Mouse (Mus musculus): Measurements from ENCODE around the gene Stk25.

Stk25 gene

GRCm38 (mm10) chr1:93603921-93604320, 54.5 kb downstream of the Stk25 start:
- DNase-seq, result no peak

- DNase-seq, result no peak
Measured at GRCm38 (mm10) chr1:93602911-93603310, 55.5 kb downstream of the Stk25 start.

GRCm38 (mm10) chr1:93595916-93596315, 62.5 kb downstream of the Stk25 start:
- no peak for DNase-seq

GRCm38 (mm10) chr1:93593960-93594359, 64.5 kb downstream of the Stk25 start:
- no peak for DNase-seq

- DNase-seq, result no peak
Measured at GRCm38 (mm10) chr1:93588346-93588745, 70.1 kb downstream of the Stk25 start.

GRCm38 (mm10) chr1:93581545-93581944, 76.9 kb downstream of the Stk25 start:
- DNase-seq, result no peak

GRCm38 (mm10) chr1:93577861-93578260, 80.6 kb downstream of the Stk25 start:
- no peak for DNase-seq

GRCm38 (mm10) chr1:93577066-93577465, 81.4 kb downstream of the Stk25 start:
- no peak for DNase-seq
